Mouse (Mus musculus): ENCODE data around the gene Hs3st4.

Hs3st4 gene

DNA sequence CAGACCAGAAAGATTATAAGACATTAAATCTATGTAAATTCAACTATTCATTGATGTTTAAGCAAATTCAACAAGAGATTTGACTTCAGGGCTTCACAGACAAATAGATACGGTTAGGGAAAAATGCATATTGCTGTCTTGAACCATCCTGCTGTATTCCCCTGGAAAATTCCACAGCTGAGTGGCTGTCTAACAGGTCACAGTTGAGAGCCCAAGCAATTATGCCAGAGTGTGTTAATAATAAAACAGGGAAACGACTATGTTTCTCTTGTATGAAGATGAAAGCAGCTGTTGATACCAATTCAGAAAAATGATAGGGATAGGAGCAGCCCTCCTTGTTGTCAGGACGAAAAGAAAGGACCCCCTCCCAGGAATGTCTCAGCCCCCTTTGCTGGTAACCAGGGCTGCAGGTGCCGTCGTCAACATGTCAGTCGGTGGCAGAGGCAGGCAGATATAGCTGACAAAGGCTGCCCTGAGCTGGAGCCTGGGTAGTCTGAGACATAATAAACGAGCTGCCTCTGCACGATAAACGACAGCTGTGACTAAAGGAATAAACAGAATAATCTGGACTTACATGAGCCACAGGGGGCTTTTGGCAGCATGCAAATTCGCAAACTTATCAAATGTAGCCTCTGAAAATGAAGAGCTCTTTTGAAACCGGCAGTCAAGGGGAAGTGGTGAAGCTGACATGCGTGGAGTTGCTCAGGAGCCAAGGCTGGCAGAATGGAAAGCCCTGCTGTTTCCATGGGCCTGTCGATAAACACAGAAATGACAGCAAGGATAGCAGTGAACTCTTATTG is 364.7 kb downstream of the Hs3st4 start:
- peak; percentile 47 for DNase-seq (ENCODE audit: low read depth, low spot score)

DNA sequence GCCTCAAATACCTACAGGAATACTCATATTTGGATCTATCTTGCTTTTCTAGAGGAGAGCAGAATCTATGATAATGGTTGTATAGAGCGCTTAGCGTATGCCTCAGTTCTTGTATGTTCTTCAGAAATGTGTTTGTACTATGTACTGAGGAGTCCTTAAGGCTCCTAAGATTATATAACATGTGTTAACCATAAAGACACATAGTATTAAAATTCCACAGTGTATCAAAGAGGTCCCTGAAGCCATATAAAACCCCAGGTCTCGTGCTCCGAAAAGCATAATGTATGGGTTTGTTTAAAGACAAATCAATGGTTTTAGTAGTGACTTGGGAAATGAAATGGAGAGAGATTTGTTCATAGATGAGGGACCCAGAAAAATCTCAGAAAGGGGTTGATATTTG is 371.4 kb downstream of the Hs3st4 start:
- DNase-seq (ENCODE audit: low read depth, low spot score) = no peak

DNA sequence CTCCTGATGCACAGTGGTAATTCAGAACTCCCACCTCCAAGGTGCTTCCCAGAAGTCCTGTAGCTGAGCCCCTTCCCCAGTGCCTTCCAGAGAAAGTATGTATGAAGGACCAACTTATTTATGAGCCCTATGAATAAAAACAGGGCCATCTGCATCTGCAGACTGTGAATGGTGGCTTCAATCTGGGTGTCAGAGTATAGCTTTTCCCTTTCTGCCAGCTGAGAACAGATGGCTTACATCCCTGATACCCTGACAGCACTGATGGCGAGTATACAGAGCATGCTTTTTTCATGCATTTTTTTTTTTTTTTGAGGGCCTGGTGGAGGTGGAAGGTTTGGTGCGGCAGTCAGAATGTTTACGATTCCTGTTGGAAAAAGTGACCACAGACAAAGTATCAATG is 375.4 kb downstream of the Hs3st4 start:
- peak; percentile 32 for DNase-seq (ENCODE audit: low read depth, low spot score)

DNA sequence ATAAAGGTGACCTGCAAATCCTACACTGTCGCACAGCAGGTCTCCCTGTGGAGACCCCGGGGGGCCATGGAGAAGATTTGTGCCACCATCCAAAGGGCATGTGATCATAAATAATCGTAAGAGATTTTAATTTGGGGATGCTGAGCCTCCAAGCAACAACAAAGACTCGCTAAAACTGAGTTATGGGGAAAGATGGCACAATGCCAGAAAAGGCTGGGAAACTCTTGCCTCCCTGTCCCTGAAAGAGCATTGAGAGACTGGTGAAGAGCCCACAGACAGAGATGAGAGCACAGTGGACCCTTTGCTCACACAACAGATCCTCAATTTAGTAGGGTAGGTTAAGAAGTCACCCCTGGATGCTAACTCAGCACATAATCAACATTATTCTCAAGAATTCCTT is 377.2 kb downstream of the Hs3st4 start:
- DNase-seq (ENCODE audit: low read depth, low spot score) = no peak

DNA sequence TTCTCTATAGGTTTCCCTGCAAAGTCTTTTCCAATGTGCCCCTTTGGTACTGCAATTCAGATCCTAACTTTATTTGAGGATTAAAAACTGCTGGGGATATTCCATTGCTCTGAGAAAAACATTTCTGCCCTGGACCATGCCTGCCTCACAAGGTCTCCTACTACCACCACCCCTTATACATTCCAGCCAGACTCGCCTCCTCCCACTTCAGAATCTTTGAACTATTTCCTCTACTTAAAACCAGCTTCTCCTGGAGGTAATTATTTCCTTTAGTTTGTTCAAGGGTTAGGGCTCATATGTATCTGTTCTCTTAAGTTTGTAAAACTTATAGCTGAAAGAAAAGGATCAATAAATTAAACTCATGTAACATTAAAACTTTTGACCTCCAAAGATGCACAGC is 389.6 kb downstream of the Hs3st4 start:
- no peak for DNase-seq (ENCODE audit: low read depth, low spot score)

DNA sequence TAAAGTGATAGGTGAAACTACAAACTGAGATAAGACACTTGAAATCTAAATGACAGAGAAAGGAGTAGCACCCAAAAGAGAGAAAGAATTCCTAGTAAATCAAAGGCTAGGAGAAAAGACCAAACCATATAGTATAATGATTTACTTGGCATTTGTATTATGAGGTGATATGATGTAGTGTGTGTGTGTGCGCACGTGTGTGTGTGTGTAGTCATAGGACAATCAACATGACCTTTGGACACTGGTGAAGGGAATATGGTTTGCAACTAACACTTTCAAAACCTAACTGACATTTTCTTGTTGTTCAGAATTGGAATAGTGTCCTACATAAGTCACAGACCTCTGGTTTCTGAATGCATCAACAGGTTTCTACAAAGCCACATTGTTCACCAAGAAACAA is 390.0 kb downstream of the Hs3st4 start:
- DNase-seq (ENCODE audit: low read depth, low spot score) = no peak

DNA sequence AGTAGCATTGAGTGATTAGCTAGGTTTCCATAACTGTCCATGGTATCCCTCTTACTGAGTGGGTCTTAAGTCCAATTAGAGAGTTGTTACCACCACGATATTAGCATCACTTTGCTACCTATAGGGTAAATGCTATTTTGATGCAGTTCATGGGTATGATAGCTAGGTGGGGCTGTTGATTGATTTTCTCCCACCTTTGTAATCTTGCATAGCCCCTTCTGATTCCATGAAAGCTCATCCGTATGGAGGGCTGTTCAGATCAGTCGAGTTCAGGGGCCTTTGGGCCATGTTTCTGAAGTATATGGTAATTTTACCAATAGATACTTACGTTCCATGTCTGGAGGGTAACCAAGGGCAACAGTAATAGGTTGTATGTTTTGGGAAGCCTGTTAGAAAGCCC is 400.8 kb downstream of the Hs3st4 start:
- DNase-seq (ENCODE audit: low read depth, low spot score) = no peak

DNA sequence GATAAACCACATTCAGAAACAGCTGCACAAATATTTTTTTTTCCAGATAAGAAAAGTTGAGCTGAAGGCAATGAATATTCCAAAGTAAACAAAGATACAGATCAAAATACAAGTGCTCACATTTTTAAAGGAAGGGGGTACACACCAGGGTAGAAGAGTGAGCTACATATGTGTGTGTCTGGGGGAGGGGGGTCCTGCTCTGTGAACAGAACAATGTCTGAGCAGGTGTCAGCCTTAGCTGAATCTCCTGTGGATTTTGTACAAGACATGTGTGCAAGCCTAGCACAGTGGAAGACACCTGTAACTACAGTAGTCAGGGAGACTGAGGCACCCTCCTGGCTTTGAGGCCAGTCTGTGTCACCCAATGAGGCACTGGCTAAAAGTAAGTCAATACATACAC is 416.5 kb downstream of the Hs3st4 start:
- no peak for DNase-seq (ENCODE audit: low read depth, low spot score)

DNA sequence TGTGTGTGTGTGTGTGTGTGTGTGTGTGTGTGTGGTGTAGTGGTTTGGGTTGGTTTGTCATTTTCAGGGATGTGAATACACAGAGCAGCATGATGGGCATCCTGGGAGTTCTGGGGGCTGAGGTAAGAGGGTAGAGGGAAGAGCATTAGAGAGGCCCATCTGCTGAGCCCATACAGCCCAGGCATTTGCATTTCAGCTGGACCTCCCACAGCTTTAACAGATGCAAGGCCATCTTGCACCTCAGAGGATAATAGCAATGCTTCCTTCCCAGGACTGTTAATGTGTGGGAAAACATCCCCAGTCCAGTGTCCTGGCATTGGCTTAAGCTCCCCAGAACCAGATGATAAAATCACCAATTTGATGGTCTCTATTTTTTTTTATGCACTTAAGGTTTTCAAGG is 444.3 kb downstream of the Hs3st4 start:
- no peak for DNase-seq (ENCODE audit: low read depth, low spot score)
